Mouse (Mus musculus) forebrain, embryonic 13.5 days (tissue): Measurements from ENCODE around the gene Fam234b. TPM values are rescaled to one million over a fixed set of nuclear protein-coding genes. Genes with fewer than 3 reads are reported as not detected.
A peak's percentile ranks its signal among the peaks of the same experiment; 100 is the strongest.

Experiments used
- ATAC-seq: fragments of 200-750 bp; cut with Nextera tagmentation; 2 replicates; pipeline ENCODE4 v1.8.0; 2017
- H3K27ac ChIP-seq: fragments of 300-500 bp; sonication (generic); 2 replicates; pipeline ENCODE4 v1.5.1; 2015; ENCODE audit warnings: inconsistent platforms, mild to moderate bottlenecking, moderate library complexity
- H3K27me3 ChIP-seq: fragments of 300-500 bp; sonication (generic); 2 replicates; pipeline ENCODE4 v1.6.1; 2015; ENCODE audit warnings: mild to moderate bottlenecking, inconsistent platforms
- H3K36me3 ChIP-seq: fragments of 300-500 bp; sonication (generic); 2 replicates; pipeline ENCODE4 v1.6.1; 2015; ENCODE audit warnings: mild to moderate bottlenecking, inconsistent platforms; ENCODE audit not compliant: poor library complexity, severe bottlenecking
- H3K4me1 ChIP-seq: fragments of 300-500 bp; sonication (generic); 2 replicates; pipeline ENCODE4 v1.6.1; 2015; ENCODE audit warnings: inconsistent platforms
- H3K4me2 ChIP-seq: fragments of 300-500 bp; sonication (generic); 2 replicates; pipeline ENCODE4 v1.6.1; 2015; ENCODE audit warnings: inconsistent platforms, mild to moderate bottlenecking, moderate library complexity
- H3K4me3 ChIP-seq: fragments of 300-500 bp; sonication (generic); 2 replicates; pipeline ENCODE4 v1.5.1; 2015; ENCODE audit warnings: mild to moderate bottlenecking, inconsistent platforms
- H3K9ac ChIP-seq: fragments of 300-500 bp; sonication (generic); 2 replicates; pipeline ENCODE4 v1.6.1; 2015; ENCODE audit warnings: mild to moderate bottlenecking, inconsistent platforms
- H3K9me3 ChIP-seq: fragments of 300-500 bp; sonication (generic); replicated peaks from 2 replicates; pipeline ENCODE4 v1.6.1; 2016; ENCODE audit warnings: inconsistent platforms
- WGBS: fragments of 180-500 bp; shearing (Covaris S2); methylation state at CpG from one replicate; pipeline ENCODE4 v1.1.7; 2015; 5-methylcytosine and 5-hydroxymethylcytosine counted together
- polyA plus RNA-seq: library from polyadenylated mRNA; unstranded; fragments of >200 nt; fragmentation: Nextera tagmentation; extraction: Ambion mirVana; gene quantifications from 2 replicates; pipeline ENCODE4 v1.2.1, GENCODE M21; 2015

Gene Fam234b
- polyA plus RNA-seq, 1 experiment from 2014 or later: 53.4 TPM

DNA sequence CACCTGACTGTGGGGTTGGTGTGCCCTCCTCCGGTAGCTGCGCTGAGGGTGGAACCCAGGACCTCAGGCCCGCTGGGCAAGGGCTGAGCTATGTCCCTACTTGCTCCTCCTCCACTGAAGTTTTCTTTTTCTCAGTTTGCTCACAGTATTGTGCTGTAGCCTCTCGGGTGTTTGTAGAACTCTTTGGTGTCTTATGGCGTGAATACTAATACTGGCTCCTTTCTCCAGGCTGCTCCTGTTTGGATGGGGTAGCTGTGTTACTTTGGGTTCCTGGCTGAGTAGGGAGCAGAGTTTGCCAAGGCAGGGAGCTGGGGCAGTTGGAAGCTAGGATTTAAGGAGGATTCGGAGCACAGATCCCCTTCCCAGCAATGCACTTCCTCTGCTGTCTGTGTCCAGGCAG, 6.0 kb downstream of the Fam234b start:
- Histone ChIP-seq H3K27ac (no peak overlapping the region), H3K27me3 (no peaks in the 10 kb centered on the region), H3K9ac (no peak overlapping the region), H3K9me3 (no peaks in the 10 kb centered on the region), H3K4me1 (peaks cover 39% of the 10 kb centered on the region), H3K4me3 (no peak overlapping the region), H3K4me2 (no peak overlapping the region), H3K36me3 (no peaks in the 10 kb centered on the region)
- ATAC-seq: no peak; the same call in 1 of the 2 replicates
- WGBS: 62% methylated on average over 6 of the region's 6 CpGs

DNA sequence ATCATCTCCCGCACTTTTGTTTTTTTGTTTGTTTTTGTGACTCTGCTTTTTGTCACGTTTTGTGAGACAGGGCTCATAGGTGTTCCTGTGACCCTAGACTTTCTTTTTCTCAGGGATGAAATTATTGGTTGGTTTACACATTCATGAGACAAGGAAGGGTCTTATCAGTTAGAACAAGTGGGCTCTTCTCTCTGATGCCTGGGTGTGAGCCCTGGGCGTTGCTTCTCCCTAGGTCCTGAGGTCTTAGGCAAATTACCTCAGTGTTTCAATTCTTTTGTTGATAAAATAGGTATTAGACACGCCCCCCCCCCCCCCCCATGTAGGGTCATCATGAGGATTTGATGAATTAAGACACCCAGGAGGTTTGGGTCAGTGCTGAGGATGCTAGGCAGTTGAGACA, 7.1 kb downstream of the Fam234b start:
- Histone ChIP-seq H3K9ac (no peak overlapping the region), H3K4me3 (no peak overlapping the region), H3K36me3 (peaks cover 8% of the 10 kb centered on the region), H3K27ac (no peak overlapping the region), H3K4me1 (peaks cover 28% of the 10 kb centered on the region), H3K9me3 (no peaks in the 10 kb centered on the region), H3K27me3 (no peaks in the 10 kb centered on the region), H3K4me2 (no peak overlapping the region)
- 75% methylated on average over 4 of the region's 4 CpGs for WGBS
- ATAC-seq: no peak

DNA sequence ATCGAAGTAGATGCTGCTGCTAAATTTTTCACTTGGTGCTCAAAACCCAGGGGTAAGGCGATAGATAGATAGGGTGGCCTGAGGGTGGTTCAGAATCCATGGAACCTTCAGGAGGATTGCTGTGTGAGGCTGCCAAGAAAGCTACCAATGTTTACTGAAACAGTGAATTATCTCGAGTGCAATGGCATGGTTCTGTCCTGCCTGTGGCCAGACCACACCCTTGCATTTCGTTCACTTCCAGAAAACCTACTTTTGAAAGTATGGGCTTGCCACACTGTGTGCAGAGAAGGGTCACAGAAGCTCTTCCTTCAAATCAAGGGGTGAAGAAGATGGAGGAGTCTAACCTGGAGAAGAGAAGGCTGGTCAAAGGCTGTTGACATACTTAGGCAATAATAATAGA, 8.0 kb downstream of the Fam234b start:
- WGBS: 88% methylated on average over 4 of the region's 4 CpGs
- no peak overlapping the region for H3K27ac ChIP-seq
- no peak overlapping the region for H3K4me3 ChIP-seq
- H3K9me3 ChIP-seq: no peaks in the 10 kb centered on the region
- no peak overlapping the region for H3K4me2 ChIP-seq
- no peak overlapping the region for H3K9ac ChIP-seq
- H3K36me3 ChIP-seq: peaks cover 10% of the 10 kb centered on the region
- H3K4me1 ChIP-seq: peaks cover 24% of the 10 kb centered on the region
- no peaks in the 10 kb centered on the region for H3K27me3 ChIP-seq
- ATAC-seq: no peak

DNA sequence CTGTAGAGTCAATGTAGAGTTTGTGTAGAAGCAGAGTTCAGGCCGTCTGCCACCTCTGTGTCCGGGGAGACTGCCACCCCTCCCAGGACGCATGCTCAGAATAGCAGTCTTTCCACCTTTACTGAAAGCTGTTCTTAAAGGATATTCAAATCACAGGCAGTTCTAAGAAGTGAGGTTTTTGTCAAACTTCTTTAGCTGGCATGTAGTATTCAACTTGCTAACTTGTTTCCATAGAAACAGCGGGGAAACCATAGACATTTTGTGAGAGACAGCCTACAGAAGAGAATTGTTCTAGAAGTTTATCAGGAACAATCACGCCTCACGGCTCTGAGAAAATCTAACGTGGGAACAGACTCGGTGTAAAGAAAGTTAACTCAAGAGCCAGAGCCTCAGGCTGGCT, 9.1 kb downstream of the Fam234b start:
- WGBS: 21% methylated on average over 8 of the region's 8 CpGs
- peak; percentile 60; the same call in 1 of the 2 replicates for ATAC-seq

DNA sequence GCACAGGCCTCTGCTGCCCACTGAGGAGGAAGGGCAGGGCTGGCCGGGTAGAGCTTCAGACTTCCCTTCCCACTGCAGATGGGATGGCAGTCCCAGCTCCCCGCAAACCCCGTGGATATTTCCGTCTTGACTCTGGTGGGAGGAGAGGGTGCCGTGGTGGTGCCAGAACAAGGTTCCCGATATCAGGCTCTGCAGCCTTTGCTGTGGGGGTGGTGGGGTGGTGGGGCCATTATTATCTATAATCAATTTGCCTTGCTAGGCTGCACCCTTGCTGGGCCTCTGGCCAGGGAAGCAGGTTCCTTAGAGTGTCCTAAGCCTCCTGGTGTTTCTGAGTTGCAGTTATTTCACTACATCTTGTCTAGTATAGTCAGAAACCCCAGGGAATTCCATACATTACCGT, 13.4 kb downstream of the Fam234b start:
- Histone ChIP-seq H3K9ac (no peak overlapping the region), H3K36me3 (peaks cover 36% of the 10 kb centered on the region), H3K4me2 (no peak overlapping the region), H3K4me3 (no peak overlapping the region), H3K4me1 (peaks cover 11% of the 10 kb centered on the region), H3K27ac (no peak overlapping the region), H3K9me3 (no peaks in the 10 kb centered on the region), H3K27me3 (no peaks in the 10 kb centered on the region)
- 75% methylated on average over 7 of the region's 7 CpGs for WGBS
- no peak for ATAC-seq

More for the DNA sequence above, 9.1 kb downstream of the Fam234b start:
- H3K4me2 ChIP-seq: no peak overlapping the region
- peaks cover 24% of the 10 kb centered on the region for H3K4me1 ChIP-seq
- no peak overlapping the region for H3K9ac ChIP-seq
- H3K9me3 ChIP-seq: no peaks in the 10 kb centered on the region
- H3K27me3 ChIP-seq: no peaks in the 10 kb centered on the region
- H3K36me3 ChIP-seq: peaks cover 14% of the 10 kb centered on the region
- H3K4me3 ChIP-seq: no peak overlapping the region
- peak overlapping the region; percentile 35 for H3K27ac ChIP-seq

DNA sequence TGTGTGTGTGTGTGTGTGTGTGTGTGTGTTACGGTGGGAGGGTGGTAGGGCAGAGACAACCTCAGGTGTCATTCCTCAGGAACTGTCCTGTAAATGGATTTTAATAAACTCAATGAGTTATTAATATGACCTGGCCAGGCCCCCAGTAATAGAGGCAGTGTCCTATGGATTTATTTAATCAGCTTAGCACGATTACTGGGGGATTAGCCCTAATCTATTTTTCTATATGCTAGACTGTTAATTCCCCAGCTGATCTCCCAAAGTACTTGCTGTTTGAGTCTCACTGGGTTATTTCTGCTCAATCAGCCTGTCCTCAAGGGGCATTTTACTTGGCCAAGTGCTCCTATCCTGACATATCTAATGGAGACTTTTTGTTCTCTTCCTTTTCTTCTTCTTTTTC, 14.9 kb downstream of the Fam234b start:
- no peak for ATAC-seq
- Histone ChIP-seq H3K9me3 (no peaks in the 10 kb centered on the region), H3K9ac (no peak overlapping the region), H3K27ac (no peak overlapping the region), H3K4me2 (no peak overlapping the region), H3K4me3 (no peak overlapping the region), H3K36me3 (peaks cover 49% of the 10 kb centered on the region), H3K4me1 (no peaks in the 10 kb centered on the region), H3K27me3 (no peaks in the 10 kb centered on the region)
- WGBS: 70% methylated on average over 2 of the region's 2 CpGs

DNA sequence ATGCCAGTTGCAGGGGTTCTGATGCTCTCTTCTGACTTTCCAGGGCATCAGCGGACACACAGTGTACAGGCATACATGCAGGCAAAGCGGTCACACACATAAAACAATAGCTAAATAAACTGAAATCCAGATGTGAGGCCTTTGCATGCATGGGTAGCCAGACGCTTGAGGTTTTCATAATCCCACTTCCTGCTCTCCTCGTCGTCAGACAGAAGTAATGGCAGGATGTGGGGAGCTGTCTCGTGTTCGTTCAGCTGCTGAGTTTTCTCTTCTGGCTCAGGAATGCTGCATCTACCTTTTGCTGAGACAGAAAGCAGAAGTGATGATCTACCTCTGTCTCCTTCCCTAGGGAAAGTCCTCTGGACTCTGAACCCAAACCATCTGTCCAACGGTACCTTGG, 20.6 kb downstream of the Fam234b start:
- H3K36me3 ChIP-seq: peaks cover 61% of the 10 kb centered on the region
- WGBS: 91% methylated on average over 8 of the region's 8 CpGs
- H3K9me3 ChIP-seq: no peaks in the 10 kb centered on the region
- H3K9ac ChIP-seq: no peak overlapping the region
- no peak overlapping the region for H3K27ac ChIP-seq
- H3K4me3 ChIP-seq: no peak overlapping the region
- H3K27me3 ChIP-seq: no peaks in the 10 kb centered on the region
- H3K4me1 ChIP-seq: no peaks in the 10 kb centered on the region
- no peak for ATAC-seq
- H3K4me2 ChIP-seq: no peak overlapping the region

DNA sequence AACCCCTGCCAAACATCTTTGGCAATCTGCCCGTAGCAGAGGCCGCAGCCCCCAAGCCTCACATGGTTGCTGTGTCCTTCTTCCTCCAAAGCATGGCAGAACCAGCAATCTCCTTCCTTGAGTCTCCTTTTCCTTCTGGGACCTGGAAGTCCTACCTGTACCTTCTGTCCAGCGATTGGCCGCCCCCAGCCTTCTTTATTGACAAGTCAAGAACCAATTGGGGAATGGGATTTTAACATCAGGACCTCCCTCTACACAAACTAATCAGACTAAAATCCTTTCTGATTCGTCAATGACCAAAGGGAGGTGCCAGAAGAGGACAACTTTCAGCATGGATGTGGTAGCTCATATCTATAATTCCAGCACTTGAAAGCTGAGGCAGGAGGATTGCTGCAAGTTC, 22.1 kb downstream of the Fam234b start:
- no peaks in the 10 kb centered on the region for H3K9me3 ChIP-seq
- WGBS: 84% methylated on average over 5 of the region's 5 CpGs
- H3K4me2 ChIP-seq: no peak overlapping the region
- peaks cover 8% of the 10 kb centered on the region; the same call in 1 of the 2 replicates for H3K4me1 ChIP-seq
- H3K27me3 ChIP-seq: no peaks in the 10 kb centered on the region
- peaks cover 49% of the 10 kb centered on the region for H3K36me3 ChIP-seq
- H3K9ac ChIP-seq: no peak overlapping the region
- no peak overlapping the region for H3K27ac ChIP-seq
- no peak overlapping the region for H3K4me3 ChIP-seq
- ATAC-seq: no peak

DNA sequence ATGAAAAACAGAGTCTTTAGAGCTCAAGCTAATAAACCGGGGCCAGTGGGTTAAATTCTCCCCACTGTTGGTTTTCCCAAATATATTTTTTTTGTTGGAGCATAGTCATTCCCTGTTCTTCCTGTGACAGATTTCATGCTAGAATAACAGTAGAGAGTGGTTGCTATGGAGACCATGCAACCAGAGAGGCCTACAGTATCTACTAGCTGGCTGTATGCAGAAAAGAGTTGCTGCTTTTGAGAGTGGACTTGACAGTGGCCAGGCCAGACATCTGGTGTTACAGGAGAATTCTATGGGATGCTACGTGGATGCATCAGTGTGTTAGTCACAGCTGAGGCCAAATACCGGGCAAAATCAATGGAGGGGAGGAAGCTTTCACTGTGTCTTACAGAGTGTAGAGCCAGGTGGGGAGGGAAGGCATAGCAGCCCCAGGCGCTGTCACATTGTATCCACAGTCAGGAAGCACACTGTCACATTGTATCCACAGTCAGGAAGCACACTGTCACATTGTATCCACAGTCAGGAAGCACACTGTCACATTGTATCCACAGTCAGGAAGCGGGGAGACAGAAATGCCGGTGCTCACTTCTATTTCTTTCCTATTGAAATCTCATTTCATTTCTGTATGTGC, 26.1 kb downstream of the Fam234b start:
- Histone ChIP-seq H3K27ac (peak overlapping the region; percentile 31; the same call in 1 of the 2 replicates), H3K9me3 (no peaks in the 10 kb centered on the region), H3K4me3 (no peak overlapping the region), H3K9ac (no peak overlapping the region), H3K36me3 (peaks cover 50% of the 10 kb centered on the region), H3K4me1 (peaks cover 12% of the 10 kb centered on the region), H3K27me3 (no peaks in the 10 kb centered on the region), H3K4me2 (no peak overlapping the region)
- peak; percentile 75 for ATAC-seq
- 71% methylated on average over 6 of the region's 6 CpGs for WGBS

DNA sequence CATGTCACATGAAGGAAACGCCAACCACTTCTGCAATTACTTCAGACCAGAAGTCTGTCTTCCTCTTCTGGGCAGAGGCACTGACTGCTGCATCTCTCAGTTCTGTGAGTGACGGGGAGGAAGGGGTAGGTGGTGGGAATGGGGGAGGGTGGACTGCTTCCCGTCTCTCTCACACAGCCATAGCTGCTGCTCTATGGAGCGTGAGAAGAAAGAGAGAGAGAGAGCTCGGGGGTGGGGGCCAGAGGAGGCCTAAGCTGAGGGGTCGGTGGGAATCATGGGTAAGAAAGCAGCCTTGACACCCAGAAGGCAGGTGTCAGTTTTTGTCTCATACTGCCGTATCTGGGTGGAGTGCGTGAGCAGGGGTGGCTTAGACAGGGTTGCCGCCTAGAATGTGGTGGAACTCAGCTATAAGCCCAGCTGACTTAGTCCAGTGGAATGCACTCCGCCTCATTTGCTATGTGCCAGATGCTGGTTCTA, 30.7 kb downstream of the Fam234b start:
- Histone ChIP-seq H3K9me3 (no peaks in the 10 kb centered on the region), H3K4me1 (peaks cover 11% of the 10 kb centered on the region), H3K9ac (no peak overlapping the region), H3K27me3 (no peaks in the 10 kb centered on the region), H3K36me3 (peaks cover 62% of the 10 kb centered on the region), H3K4me2 (no peak overlapping the region), H3K4me3 (no peak overlapping the region), H3K27ac (no peak overlapping the region)
- WGBS: 45% methylated on average over 10 of the region's 10 CpGs
- ATAC-seq: peak; percentile 26; the same call in 1 of the 2 replicates

DNA sequence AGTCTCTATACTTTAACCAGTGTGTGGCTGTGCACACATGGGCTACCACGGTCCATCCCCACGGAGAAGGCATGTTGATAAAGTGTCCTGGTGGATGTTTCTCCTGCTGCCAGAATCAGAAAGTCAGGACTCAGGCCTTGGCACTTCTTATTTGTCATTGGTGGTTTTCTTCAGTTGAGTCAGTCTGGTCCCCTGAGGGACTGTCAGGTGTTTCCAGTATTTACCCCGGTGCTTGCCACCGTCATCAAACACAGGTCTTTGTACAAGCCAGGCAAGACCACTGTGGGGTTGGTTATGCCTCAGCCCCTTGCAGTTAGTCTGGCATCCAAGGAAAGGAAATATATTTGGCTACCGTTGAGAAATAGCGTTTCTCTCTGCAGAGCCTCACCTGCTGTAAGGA, 32.8 kb downstream of the Fam234b start:
- WGBS: 96% methylated on average over 6 of the region's 6 CpGs
- no peak for ATAC-seq
- no peaks in the 10 kb centered on the region for H3K27me3 ChIP-seq
- H3K4me3 ChIP-seq: no peak overlapping the region
- no peak overlapping the region for H3K4me2 ChIP-seq
- H3K9ac ChIP-seq: no peak overlapping the region
- peaks cover 4% of the 10 kb centered on the region for H3K4me1 ChIP-seq
- peaks cover 63% of the 10 kb centered on the region for H3K36me3 ChIP-seq
- H3K9me3 ChIP-seq: no peaks in the 10 kb centered on the region
- H3K27ac ChIP-seq: no peak overlapping the region

DNA sequence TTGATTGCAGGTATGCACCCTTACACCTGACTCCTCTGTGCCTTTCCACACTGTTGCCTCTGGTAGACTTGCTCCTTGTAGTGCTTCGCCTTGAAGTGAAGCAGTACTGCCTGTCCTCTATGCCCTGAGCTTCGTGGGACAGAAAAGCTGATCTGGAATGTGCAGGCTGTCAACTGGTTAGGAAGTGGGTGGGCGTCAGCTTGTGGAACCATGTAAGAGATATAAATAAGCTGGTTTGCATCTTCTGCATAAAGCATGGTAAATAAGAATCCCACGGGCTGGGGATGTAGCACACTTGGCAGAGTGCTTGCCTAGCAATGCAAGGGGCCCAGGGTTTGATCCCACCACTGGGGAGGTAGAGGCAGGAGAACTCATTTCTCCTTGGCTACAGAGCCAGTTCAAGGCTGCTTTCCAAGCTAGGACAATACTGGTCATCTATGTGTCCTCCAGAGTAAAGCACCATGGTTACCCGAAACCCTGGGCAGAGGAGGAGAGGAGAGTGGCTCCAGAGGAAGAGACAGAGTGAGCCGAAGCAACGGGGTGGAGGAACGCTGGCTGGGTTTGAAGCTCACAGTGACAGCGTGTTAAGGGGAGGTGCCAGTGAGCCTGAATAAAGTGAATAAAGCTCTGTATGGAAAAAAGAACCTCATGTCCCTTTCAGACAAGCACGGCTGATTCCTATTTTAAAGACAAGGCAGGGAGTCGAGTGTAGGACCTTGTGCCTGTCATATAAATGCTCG, 34.8 kb downstream of the Fam234b start:
- ATAC-seq: no peak
- 74% methylated on average over 12 of the region's 12 CpGs for WGBS
- no peaks in the 10 kb centered on the region for H3K9me3 ChIP-seq
- peaks cover 65% of the 10 kb centered on the region for H3K36me3 ChIP-seq
- no peak overlapping the region for H3K4me3 ChIP-seq
- H3K9ac ChIP-seq: no peak overlapping the region
- no peak overlapping the region for H3K27ac ChIP-seq
- no peak overlapping the region for H3K4me2 ChIP-seq
- H3K4me1 ChIP-seq: peaks cover 4% of the 10 kb centered on the region
- no peaks in the 10 kb centered on the region for H3K27me3 ChIP-seq
